Mouse (Mus musculus) ES-E14 (cell line): ENCODE measurements around the gene Srgn. TPM values are rescaled to one million over a fixed set of nuclear protein-coding genes. Genes with fewer than 3 reads are reported as not detected.

ENCODE experiments used
- DNase-seq: peaks from one replicate; pipeline ENCODE4 v3.0.0-alpha.2; 2013; ENCODE audit warnings: low read depth, low spot score
- H3K27ac ChIP-seq: 2 replicates; pipeline ENCODE4 v1.5.1; 2012; ENCODE audit warnings: low read depth, mild to moderate bottlenecking, low read length, moderate library complexity, mixed read lengths; ENCODE audit not compliant: poor library complexity, insufficient read depth, severe bottlenecking
- H3K36me3 ChIP-seq: 2 replicates; pipeline ENCODE4 v1.6.1; 2012; ENCODE audit warnings: mild to moderate bottlenecking, low read length, moderate library complexity, mixed read lengths; ENCODE audit not compliant: control insufficient read depth, poor library complexity, insufficient read depth, severe bottlenecking
- H3K4me1 ChIP-seq, 2 experiments: fragments of 150-350 bp in 1 of 2; sonication (generic) in 1 of 2; 2 replicates each; pipeline ENCODE4 v1.6.1; 2012; ENCODE audit warnings: low read length in 2 of 2, mild to moderate bottlenecking in 1 of 2, mixed read lengths in 1 of 2; ENCODE audit not compliant: control insufficient read depth in 2 of 2, insufficient read depth in 2 of 2, poor library complexity in 1 of 2
- H3K4me3 ChIP-seq, 2 experiments: fragments of 150-350 bp in 1 of 2; sonication (generic) in 1 of 2; 2 replicates each; pipeline ENCODE4 v1.5.1; 2012; ENCODE audit warnings: low read length in 2 of 2, low read depth in 1 of 2, mild to moderate bottlenecking in 1 of 2, mixed read lengths in 1 of 2; ENCODE audit not compliant: insufficient read depth in 1 of 2, poor library complexity in 1 of 2, severe bottlenecking in 1 of 2
- H3K9ac ChIP-seq: 2 replicates; pipeline ENCODE4 v1.6.1; 2012; ENCODE audit warnings: low read depth, mild to moderate bottlenecking, low read length, mixed read lengths; ENCODE audit not compliant: poor library complexity, insufficient read depth, severe bottlenecking
- H3K9me3 ChIP-seq: fragments of 150-350 bp; sonication (generic); 2 replicates; pipeline ENCODE4 v1.6.1; 2012; ENCODE audit warnings: low read depth, mild to moderate bottlenecking, low read length; ENCODE audit not compliant: control insufficient read depth, insufficient read depth
- CHD2 ChIP-seq: IDR thresholded peaks from 2 replicates; pipeline ENCODE4 v1.6.1; 2014; ENCODE audit warnings: mild to moderate bottlenecking, low read depth, low read length, inconsistent platforms
- HCFC1 ChIP-seq: IDR thresholded peaks from 2 replicates; pipeline ENCODE4 v1.6.1; 2012; ENCODE audit warnings: low read length, inconsistent platforms, borderline replicate concordance; ENCODE audit not compliant: insufficient read depth
- MAFK ChIP-seq: IDR thresholded peaks from 2 replicates; pipeline ENCODE4 v1.6.1; 2014; ENCODE audit warnings: mild to moderate bottlenecking, low read depth, low read length, inconsistent platforms; ENCODE audit not compliant: insufficient read depth
- ZC3H11A ChIP-seq: IDR thresholded peaks from 2 replicates; pipeline ENCODE4 v1.6.1; 2012; ENCODE audit warnings: low read depth, mild to moderate bottlenecking, inconsistent platforms, low read length, borderline replicate concordance
- ZNF384 ChIP-seq: IDR thresholded peaks from 2 replicates; pipeline ENCODE4 v1.6.1; 2012; ENCODE audit warnings: low read depth, low read length, inconsistent platforms
- in situ Hi-C, 2 experiments: fragments of 600-800 bp; cut with MboI; formaldehyde crosslinking; loops; one replicate each; pipeline ENCODE4 v1.15.1; 2025; ENCODE audit warnings: low sequenced_read_pairs in 2 of 2, inconsistent platforms in 1 of 2; ENCODE audit not compliant: unreplicated experiment in 2 of 2
- total RNA-seq: library from RNA; depleted of rRNA; stranded (reverse); fragments of 300-350 nt; gene quantifications from 2 replicates; pipeline ENCODE4 v1.2.3, GENCODE M21; 2012

Gene Srgn
- total RNA-seq, 1 experiment: 33.6 TPM

- no peak overlapping the region for H3K27ac ChIP-seq
- H3K9ac ChIP-seq: no peak overlapping the region
- no peaks in the 10 kb centered on the region for H3K9me3 ChIP-seq
- no peaks in the 10 kb centered on the region for H3K36me3 ChIP-seq
- H3K4me1 ChIP-seq: no peaks in the 10 kb centered on the region
- TF ChIP-seq ZC3H11A: no peak
- TF ChIP-seq HCFC1: no peak
- no peak for DNase-seq
- in situ Hi-C loops: no loop called here
- no peak overlapping the region for H3K4me3 ChIP-seq
Observed at GRCm38 (mm10) chr10:62543399-62543808, 16.2 kb upstream of the Srgn start.

- H3K4me3 ChIP-seq: no peak overlapping the region
- no peak overlapping the region for H3K27ac ChIP-seq
- no peak for TF ChIP-seq ZNF384
- TF ChIP-seq HCFC1: no peak
- no peaks in the 10 kb centered on the region for H3K9me3 ChIP-seq
- H3K36me3 ChIP-seq: no peaks in the 10 kb centered on the region
- no peaks in the 10 kb centered on the region for H3K4me1 ChIP-seq
- no peak overlapping the region for H3K9ac ChIP-seq
- no peak for DNase-seq
- in situ Hi-C loops: no loop called here
Observed at GRCm38 (mm10) chr10:62542928-62543327, 15.7 kb upstream of the Srgn start.

- no peak overlapping the region for H3K9ac ChIP-seq
- H3K27ac ChIP-seq: no peak overlapping the region
- no peaks in the 10 kb centered on the region for H3K36me3 ChIP-seq
- H3K9me3 ChIP-seq: no peaks in the 10 kb centered on the region
- TF ChIP-seq ZC3H11A (no peak), MAFK (no peak), CHD2 (no peak), HCFC1 (no peak)
- no peak for DNase-seq
- H3K4me3 ChIP-seq: no peak overlapping the region
- no peaks in the 10 kb centered on the region for H3K4me1 ChIP-seq
- in situ Hi-C loops: no loop called here
Observed at GRCm38 (mm10) chr10:62542507-62542906, 15.3 kb upstream of the Srgn start.

GRCm38 (mm10) chr10:62541499-62541898, 14.2 kb upstream of the Srgn start:
- DNase-seq: no peak
- H3K4me3 ChIP-seq: no peak overlapping the region
- H3K9me3 ChIP-seq: no peaks in the 10 kb centered on the region
- in situ Hi-C loops: no loop called here
- no peaks in the 10 kb centered on the region for H3K36me3 ChIP-seq
- no peak for TF ChIP-seq MAFK
- TF ChIP-seq ZC3H11A: no peak
- no peak for TF ChIP-seq HCFC1
- no peak for TF ChIP-seq CHD2
- TF ChIP-seq ZNF384: no peak
- H3K4me1 ChIP-seq: no peaks in the 10 kb centered on the region
- no peak overlapping the region for H3K9ac ChIP-seq
- H3K27ac ChIP-seq: no peak overlapping the region

- Histone ChIP-seq H3K9ac (no peak overlapping the region), H3K36me3 (no peaks in the 10 kb centered on the region), H3K27ac (no peak overlapping the region), H3K4me1 (no peaks in the 10 kb centered on the region), H3K4me3 (no peak overlapping the region), H3K9me3 (no peaks in the 10 kb centered on the region)
- in situ Hi-C loops: no loop called here
- no peak for TF ChIP-seq ZNF384
- no peak for TF ChIP-seq HCFC1
- TF ChIP-seq MAFK: no peak
- no peak for TF ChIP-seq ZC3H11A
- TF ChIP-seq CHD2: no peak
- no peak for DNase-seq
Observed at GRCm38 (mm10) chr10:62540800-62541199, 13.5 kb upstream of the Srgn start.
